Mouse (Mus musculus) adrenal gland, adult 18-20 months (tissue): ENCODE measurements around the gene Ift22. TPM values are rescaled to one million over a fixed set of nuclear protein-coding genes. Genes with fewer than 3 reads are reported as not detected.

ENCODE experiments used
- DNase-seq, 2 experiments: peaks; one replicate each; pipeline ENCODE4 v3.0.0; 2021 to 2022; ENCODE audit warnings: low spot score in 2 of 2
- long read RNA-seq, 2 experiments: library from polyadenylated mRNA; stranded (forward); transcript quantifications; one replicate each; pipeline ENCODE4 v2.0.0; 2021
- total RNA-seq, 2 experiments: library from RNA; stranded (reverse); gene quantifications; 1 replicate in 1 of 2; 2 replicates in 1 of 2; pipeline ENCODE4 v1.2.3; 2021

The Ift22 gene
- total RNA-seq = 10 to 100 TPM; 26.0 to 34.6 TPM
- long read RNA-seq, experiment 1, transcript Ift22-205 (5 exons, 3,071 nt) = major isoform, 8 of 14 reads
- long read RNA-seq, experiment 1, partial matches to known transcripts = 0 of 14 reads
- long read RNA-seq, experiment 1, other reads (novel, unspliced or antisense) = 5 of 14 reads
- long read RNA-seq, experiment 2, transcript Ift22-205 (5 exons, 3,071 nt) = major isoform, 16 of 25 reads
- long read RNA-seq, experiment 2, partial matches to known transcripts = 0 of 25 reads
- long read RNA-seq, experiment 2, other reads (novel, unspliced or antisense) = 8 of 25 reads

DNA sequence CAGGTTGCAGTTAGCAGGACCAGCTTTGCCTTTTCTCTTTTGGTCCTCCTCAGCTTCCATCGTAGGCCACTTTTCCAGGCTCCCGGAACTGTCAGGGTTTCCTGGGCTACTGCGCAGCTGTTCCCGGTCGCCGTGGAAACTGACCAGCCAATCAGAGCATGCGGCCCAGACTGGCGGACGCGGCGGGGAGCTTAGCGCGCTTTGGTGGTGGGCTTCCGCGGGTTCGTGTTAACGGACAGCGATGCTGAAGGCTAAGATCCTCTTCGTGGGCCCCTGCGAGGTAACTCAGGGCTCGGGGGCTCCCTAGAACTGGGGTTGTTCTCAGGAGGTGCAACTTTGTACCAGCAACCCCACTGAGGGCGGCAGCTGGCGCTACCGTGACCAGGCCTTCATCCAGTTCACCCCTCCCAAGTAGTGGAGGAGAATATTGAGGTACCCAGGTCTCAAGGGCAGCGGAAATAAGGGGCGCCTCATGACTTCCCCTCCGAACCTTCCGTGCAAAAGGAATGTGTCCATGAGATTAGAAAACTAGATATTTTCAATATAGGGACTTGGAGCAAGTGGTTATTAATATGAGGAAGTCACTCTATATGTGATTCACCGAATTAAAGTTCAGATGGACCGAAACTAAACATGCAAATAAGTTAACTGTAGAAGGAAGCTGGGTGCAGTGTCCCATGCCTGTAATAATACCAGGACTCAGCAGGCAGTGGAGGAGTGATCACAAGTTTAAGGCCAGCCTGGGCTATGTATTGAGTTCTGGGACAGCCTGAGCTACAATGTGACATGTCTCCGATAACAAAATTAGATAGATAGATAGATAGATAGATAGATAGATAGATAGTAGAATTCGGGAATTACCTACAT is at the start of gene Ift22:
Gene Ift22 (plus strand): TSS at position 160 of the 867 bp plus-strand sequence.
- peak; percentile 93 to 94 for DNase-seq

DNA sequence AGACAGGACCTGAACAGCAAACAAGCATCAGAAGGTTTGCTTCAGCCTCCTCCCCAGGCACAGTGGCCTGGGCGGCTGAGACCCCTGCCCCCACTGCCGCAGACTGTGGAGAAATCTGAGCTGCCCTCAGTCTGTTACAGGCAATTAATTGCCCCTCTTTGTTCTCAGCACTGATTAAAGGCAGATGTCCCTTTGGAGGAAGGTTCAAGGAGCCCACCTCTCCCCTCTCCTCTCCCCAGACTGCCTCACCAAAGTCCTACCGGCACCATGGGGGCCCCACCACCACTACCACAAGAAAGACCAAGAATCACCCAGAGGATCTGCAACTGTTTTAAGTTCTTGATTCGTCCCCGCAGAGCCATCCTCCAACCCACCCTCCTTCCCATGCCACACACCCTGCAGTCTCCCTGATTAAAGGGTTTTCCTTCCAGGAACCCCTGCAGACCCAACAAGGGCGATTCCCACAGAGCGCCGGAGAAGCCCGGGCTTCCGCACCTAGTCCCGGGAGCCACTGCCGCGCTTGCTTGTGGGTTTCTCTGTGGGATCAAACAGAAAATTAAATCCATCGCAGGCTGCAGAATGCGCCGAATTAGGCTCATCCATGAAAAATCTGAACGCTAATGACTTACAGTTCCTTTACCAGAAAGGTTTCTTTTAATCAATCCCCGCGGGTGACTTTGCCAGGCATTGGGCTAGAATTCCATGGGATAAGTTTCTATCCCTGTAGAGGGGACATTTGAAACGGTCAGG is 46.6 kb upstream of the Ift22 start:
- DNase-seq = no peak

DNA sequence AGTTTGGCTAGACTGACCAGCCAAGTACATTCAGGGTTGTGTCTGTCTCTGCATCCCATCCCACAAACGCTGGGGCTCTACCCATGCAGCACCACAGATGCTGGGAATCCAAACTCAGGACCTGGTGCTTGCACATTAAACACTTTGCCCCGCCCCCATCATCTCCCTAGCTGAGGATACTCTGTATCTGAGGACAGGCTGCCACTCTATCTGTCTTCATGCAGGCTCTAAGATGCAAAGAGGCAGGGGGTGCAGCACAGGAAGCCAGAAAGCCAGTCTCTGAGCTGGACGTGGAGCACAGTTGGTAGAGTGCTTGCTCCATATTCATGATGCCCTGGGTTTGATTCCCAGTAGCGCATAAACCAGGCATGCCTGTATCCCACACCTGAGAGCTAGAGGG is 45.1 kb upstream of the Ift22 start:
- DNase-seq = no peak

DNA sequence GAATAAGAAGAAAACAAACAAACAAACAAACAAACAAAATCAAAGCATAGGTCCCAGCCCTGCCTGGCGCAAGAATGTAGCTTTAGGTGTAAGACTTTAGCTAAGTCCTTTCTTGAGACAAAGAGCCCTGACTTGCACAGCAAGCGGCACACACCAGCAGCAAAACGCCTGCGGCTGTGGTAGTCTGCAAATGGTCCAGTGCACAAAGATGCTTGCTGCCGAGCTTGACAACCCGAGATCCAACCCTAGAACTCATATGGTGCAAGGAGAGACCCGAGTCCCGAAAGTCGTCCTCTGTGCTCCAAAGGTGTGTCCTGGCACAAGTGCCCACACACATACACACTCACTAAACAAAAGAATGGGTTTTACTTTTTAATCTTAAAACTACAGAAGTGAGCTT is 44.7 kb upstream of the Ift22 start:
- no peak for DNase-seq

DNA sequence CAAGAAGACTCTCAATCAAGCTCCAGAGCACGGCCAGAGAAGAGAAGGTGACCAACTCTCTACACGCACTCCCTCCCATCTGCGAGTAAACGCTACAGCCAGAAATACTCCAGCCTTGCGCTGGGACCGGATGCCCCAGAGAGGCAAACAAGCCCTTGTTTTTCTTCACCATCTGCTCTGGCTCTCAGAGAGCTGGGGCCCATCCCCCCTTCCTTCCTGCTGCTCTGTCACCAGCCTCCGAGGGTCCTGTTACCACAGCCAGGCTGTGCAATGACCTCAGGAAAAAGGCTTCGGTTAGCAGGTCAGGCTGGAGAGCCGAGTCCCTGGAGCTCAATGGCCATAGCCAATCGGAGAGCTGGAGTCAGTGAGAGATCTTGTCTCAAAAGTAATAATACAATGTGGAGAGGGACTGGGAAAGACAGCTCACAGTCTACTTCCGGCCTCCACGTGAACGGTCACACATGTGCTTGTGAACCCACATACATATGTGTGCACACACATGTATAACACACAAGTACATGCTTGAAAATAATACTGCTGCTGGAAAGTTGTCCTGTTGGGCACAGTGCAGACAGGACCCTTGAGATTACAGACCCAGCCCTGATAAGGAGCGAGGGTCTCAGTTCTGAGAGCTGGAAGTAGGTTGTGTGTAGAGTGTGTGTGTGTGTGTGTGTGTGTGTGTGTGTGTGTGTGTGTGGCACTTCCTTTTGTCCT is 43.8 kb upstream of the Ift22 start:
- no peak for DNase-seq

DNA sequence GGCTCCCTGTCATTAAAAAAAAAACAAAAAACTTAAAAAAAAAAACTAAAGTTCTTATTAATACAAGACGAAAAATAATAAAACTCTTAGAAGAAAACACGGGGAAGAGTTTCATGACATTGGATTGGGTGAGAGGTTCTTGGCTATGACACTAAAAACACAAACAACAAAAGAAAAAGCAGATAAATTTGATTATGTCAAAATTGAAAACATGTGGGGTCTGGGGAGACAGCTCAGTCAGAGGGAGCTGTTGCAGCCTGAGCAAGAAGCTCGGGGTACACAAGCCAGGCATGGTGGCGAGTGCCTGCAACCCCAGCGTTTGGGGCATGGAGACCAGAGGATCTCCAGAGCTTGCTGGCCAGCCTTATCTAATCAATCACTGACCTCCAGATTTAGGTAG is 40.2 kb upstream of the Ift22 start:
- no peak for DNase-seq

DNA sequence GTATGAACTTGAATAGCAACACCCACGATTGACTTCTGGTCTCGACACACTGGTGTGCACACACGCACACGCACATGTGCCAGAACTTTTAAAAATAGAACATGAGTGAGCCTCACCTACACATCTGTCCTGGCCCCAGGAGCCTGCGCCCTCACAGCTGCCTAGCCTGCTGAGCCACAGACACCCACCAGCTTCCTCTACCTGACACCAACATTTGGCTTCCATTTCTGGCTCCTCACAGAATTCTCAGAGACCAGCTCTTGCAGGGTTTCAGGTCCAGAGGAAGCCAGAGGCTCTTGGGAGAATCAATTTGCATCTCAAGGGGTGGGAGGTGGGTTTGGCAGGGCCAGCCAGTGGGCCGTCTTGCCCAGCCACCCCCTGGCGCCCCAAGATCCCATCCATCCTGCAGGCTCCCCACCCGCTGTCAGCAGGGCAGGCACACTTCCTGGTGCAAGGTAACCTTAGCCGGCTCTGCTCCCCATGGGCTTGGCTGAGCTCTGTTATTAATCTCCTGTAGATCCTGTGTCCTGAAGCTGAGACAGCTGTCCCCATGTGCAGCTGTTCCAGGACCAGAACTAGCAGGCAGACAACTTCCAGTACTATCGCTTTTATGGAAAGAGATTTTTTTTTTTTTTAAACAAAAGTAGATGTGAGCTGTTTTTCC is 38.4 kb upstream of the Ift22 start:
- DNase-seq = no peak

DNA sequence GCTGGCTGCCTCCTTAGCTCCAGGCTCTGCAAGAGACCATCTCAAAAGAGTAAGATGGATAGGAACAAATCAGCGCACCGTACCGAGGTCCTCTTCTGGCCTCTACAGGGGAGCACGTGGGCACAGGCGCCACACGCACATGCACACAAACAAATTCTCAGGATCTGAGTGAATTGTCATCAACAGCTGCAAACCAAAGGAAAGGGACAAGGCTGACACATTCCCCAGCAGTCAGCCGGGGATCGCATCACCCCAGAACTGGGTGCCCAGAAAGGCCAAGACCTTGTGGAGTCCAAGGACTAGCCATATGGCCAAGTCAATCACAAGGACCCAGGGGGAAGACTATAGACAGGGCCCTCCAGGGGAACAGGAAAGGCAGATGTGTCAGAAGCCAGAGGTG is 35.5 kb upstream of the Ift22 start:
- no peak for DNase-seq

DNA sequence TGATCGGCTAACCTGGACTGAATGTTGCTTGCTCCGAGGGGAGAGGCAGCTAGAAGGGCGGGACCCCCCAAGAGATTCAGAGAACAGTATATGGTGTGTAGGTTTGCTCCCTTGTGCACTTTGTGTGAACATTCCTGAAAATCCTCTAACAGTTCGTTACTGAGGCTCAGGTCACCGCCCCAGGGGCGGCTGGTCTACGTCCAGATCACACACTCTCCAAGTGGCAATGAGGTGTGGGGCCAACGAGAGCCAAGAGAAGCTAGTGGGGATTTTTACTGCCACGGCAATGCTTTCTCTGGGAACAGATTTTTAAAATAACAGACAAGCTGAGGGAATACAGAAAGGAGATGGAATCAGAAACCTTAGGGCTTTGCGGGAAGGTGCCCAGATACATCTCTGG is 33.7 kb upstream of the Ift22 start:
- no peak for DNase-seq

DNA sequence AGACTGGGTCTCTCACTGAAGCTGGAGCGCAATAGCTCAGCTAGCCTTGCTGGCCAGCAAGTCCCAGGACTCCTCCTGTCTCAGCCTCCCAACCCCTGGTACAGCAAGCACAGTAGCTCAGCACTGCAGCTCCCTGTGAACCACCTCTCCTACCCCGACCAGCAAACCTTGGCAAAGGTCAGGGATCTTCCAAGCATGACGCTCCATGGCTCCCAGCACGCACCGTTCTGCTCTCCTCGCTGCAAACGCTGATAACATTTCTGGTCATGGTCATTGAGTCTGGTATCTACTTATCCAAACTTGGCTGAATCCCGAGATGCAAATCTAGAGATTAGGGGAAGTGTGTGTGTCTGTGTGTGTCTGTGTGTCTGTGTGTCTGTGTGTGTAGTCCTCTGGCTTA is 27.8 kb upstream of the Ift22 start:
- DNase-seq = no peak

DNA sequence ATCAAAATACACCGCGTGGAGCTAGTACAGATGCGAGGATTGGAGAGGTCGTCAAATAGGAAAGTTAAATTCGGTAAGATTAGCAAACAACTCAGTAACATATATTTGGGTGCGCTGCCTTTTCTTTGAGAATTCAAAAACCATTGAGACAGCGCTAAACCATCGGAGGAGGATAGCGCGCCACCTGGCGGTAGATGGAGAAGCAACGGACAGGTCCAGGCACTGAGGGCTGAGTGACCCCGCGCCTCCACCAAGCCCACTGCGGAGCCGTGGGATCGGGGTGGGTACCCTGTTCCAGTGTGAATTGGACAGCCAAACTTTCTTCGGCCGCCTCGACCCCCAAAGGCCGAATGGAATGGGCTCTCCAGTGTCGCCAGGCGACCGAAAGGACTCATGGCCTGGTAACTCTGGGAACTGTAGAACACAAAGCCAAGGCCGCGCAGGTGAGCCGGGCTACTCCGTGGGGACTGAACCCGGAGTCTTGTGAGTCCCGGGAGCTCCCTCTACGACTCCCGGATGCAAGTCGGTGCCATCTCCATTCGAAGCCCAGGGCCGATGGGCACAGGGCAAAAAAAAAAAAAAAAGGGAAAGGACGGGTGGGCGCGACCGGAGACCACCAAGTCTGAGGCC is 26.5 kb upstream of the Ift22 start:
- peak; percentile 68 to 81 for DNase-seq

DNA sequence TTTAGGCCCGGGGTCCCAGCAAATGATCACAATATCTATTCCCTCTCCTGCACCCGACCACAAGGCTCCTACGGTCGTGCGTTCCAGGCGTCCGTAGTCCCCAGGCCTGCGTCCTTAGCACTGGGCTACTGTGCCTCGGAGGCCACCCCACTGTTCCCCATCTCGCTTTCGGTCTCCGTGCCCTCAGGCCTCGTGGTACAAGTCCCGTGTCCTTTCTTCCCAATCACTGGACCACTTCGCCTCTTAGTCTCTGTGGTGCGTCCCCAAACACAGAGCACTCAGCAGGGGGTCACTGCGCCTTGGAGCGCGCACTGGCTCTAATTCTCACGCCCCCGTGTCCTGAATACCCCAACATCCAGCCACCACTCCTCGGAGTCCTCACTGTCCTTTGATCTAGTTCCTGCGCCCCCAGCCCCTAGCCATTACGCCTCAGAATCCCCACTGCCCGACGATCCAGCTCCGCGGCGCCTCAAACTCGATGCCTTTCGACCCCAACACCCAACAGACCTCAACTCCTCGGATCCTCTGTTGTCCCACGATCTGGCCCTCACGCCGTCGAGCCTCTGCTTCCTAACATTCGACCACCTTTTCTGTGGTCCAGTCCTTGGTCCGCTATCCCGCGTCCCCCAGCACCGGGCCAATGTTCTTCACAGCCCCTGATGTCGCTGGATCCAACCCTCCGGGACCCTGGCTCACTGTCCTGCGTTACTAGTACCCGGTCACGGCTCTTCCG is 25.7 kb upstream of the Ift22 start:
- no peak for DNase-seq

DNA sequence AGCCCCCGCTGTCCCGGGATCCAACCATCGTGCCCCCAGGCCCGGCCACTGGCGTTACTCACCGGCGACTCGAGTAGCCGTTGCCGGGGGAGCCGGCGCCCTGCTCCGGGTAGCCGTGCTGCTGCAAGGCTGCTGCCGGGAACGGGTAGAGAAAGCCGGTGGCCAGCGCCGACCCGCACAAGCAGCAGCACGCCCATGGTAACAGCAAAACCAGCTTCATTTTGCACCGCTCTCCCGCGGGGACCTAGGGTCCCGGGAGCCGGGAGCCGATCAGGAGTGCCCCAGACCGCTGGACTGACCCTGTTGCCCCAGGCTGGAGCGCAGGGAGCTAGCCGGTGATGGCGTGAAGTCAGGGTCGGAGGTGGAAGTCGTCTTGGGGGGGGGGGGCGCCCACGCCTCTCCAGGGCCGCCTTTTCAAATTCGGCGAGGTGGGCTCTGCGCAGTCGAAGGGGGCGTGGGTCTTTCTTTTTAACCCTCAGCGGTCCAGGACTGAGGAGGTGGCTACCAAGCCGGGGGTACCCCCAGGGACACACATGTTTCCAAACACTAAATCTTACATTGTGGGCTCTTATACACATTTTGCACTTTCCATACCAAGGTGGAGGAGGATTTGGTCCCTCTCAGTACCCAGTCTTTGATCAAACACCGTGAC is 25.0 kb upstream of the Ift22 start, which contains the start of gene Col26a1:
Gene Col26a1 (minus strand): TSS at position 422 of the 652 bp plus-strand sequence.
- no peak for DNase-seq

DNA sequence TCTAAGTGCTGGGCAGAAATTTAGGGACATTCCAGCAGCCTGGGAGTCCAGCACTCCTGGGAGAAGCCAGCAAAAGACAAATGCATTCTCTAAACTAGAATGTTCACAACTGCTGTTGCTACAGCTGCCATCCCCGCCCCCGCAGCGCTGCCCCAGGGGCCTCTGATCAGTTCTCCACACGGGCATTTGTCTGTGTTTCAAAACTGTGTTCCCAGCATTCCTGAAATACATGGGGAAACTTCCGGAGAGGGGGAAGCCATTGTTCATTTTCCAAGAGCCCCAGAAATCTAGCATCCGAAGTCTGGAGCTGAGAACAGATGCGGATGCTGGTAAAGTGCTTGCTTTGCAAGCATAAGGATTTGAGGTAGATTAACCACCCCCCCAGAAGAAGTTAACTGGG is 21.0 kb upstream of the Ift22 start:
- DNase-seq = no peak

DNA sequence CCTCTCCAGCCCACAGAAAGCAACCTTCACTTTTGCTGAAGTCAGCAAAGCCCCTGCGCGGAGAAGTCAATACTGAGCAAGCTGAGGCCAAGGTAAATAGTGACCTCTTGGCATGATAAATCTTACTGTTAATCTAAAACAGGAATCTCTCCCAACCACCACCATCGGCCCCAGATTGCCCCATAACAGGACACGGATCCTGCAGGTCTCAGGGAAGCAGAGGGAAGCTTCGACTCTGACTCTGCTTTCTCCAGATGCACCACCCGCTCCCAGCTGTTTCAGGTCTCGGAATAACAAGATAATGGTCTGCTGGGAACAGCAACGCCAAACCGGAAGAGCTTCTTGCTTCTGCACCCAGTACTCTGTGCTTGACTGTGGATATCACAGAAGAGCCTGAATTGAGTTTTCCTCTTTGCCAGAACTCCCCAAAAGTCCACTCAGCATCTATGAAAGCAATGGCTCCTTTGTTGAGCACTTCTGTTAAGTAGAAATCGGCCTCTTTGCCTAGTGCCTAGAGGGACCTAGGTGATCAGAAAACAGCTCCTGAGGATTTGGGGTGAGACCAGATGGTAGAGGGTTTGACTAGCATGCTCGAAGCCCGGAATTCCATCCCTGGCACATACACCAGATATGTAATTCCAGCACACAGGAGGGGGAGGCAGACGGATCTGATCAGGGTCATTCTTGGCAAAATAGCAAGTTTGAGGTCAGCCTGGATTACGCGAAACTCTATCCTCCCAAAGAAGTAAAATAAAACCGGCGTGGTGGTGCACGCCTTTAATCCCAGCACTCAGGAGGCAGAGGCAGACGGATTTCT is 19.2 kb upstream of the Ift22 start:
- DNase-seq = no peak

DNA sequence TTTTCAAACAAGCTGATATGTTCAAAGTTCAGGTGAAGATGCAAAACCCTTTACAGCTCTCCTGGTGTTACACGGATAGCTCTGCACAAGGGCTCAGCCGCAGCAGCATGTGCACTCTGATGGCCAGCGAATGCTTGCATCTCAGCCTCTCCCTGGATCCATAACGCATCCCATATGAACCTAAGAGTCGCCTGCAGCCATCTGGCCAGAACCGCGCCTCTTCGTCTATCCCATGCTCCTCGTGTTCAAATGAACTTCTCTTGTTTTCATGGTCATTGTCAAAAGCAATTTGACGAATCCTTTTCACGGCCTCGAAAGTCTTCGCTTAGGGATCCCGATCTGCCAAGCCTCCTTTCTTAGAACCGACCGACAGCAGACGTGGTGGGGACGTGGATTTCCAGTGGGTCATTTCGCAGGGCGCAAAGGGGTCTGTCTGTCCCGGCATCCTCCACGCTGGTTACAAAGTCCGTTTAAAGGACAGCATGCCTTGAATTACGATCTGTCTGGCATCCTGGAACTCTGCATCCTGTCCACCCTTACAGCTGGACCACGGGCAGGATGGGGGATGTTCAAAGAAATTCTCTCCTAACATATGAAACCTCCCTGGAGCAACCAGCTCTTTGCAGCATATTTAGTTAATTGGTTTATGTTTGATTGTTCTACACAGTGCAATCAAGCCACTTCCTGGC is 13.0 kb upstream of the Ift22 start:
- no peak for DNase-seq

DNA sequence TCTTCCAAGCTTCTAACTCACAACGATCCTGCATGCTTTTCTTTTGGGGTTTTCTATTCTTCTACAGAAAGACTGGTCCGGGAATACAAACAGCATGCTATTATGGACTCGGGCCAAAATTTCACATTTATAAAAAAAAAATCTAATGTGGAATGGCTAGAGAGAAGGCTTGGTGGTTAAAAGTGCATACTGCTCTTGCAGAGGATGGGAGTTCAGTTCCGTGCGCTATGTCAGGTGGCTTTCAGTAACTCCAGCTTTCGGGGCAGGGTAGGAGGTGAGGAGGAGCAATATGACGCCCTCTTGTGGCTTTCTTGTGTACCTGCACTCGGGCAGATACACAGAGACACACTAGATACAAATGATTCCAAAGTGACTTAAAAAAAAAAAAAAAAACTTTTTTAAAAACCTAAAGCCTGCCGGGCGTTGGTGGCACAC is 12.4 kb upstream of the Ift22 start:
- no peak for DNase-seq
